In the genomic region with DNA sequence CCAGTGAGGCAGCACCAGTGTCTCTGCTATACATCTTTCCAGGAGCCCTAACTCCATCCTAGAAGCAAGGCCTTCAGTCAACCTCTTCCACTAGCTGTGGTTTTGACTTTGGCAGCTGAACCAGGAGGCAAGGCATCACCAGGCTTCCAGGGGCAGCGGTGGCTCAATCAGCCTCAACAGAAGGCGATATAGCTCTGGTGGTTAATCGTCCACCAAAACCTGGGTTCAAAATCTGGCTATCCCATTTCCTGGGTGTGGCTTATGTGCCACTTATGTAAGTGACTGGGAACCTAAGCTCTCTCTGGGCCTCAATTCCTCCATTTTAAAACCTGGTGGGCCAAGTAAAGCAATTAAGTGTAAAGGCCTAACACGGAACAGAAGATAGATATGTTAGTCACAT, we compare ENCODE assay signal across 9 mouse cellular contexts. TPM values are rescaled to one million over a fixed set of nuclear protein-coding genes. Genes with fewer than 3 reads are reported as not detected.
DNase-seq lines count a peak whose midpoint lies in the region; ATAC-seq and TF ChIP-seq lines count a peak whose summit lies in the region.
"Had no signal": no experiment of that assay in that cellular context is flagged by ENCODE, and none has a peak within 500 bp of the region (broad histone marks: within the 10 kb centered on the region; RNA-seq: fewer than 3 reads in every experiment).

No protein-coding gene starts in this region.

- no peak for TF ChIP-seq CTCF in C2C12 (IDR thresholded peaks at IDR 0.05; ENCODE audit: control insufficient read depth, insufficient read depth, insufficient read length)
- TF ChIP-seq CTCF in liver, embryonic 14.5 days (IDR thresholded peaks at IDR 0.05; ENCODE audit: low read depth) = no peak

- H3K27ac ChIP-seq in forebrain, embryonic 14.5 days (ENCODE audit: low read depth, low read length) = no peak overlapping the region
- H3K27ac ChIP-seq in liver, embryonic 14.5 days = no peak overlapping the region

- no peaks in the 10 kb centered on the region for H3K9me3 ChIP-seq in forebrain, embryonic 14.5 days (replicated peaks; ENCODE audit: control insufficient read depth, low read length)
- H3K9me3 ChIP-seq in liver, embryonic 14.5 days (ENCODE audit: control insufficient read depth, low read length) = no peaks in the 10 kb centered on the region

- WGBS in forebrain, embryonic 14.5 days = 76% methylated on average over 4 of the region's 4 CpGs
- WGBS in liver, embryonic 14.5 days (ENCODE audit: insufficient replicate concordance) = 37% methylated on average over 4 of the region's 4 CpGs

- peaks cover 79% of the 10 kb centered on the region for H3K79me2 ChIP-seq in C2C12 (ENCODE audit: control insufficient read depth, insufficient read depth)

- H3K4me1 ChIP-seq in forebrain, embryonic 14.5 days (ENCODE audit: control insufficient read depth, insufficient read depth, low read length) = peaks cover 11% of the 10 kb centered on the region; the same call in 1 of the 2 replicates
- H3K4me1 ChIP-seq in liver, embryonic 14.5 days (replicated peaks; ENCODE audit: control insufficient read depth in 2 of 2, insufficient read depth in 2 of 2, low read length in 1 of 2) = peaks cover 7 to 26% of the 10 kb centered on the region in 2 experiments

- TF ChIP-seq EP300 in liver, embryonic 14.5 days (IDR thresholded peaks at IDR 0.05; ENCODE audit: low read depth) = no peak

- H3K4me3 ChIP-seq in C2C12 (ENCODE audit: insufficient read depth, poor library complexity, severe bottlenecking) = peak overlapping the region; percentile 88
- H3K4me3 ChIP-seq in forebrain, embryonic 14.5 days (ENCODE audit: low read depth, low read length) = peak overlapping the region; percentile 81
- H3K4me3 ChIP-seq in liver, embryonic 14.5 days (ENCODE audit: insufficient read depth in 1 of 2, low read depth in 2 of 2, low read length in 2 of 2) = peak overlapping the region; percentile 67 to 82

- ATAC-seq in forebrain, embryonic 14.5 days = no peak
- no peak for ATAC-seq in liver, embryonic 14.5 days (ENCODE audit: insufficient read depth)

- peaks cover 46% of the 10 kb centered on the region for H3K36me3 ChIP-seq in C2C12 (ENCODE audit: control insufficient read depth, insufficient read depth)
- H3K36me3 ChIP-seq in forebrain, embryonic 14.5 days (ENCODE audit: control insufficient read depth, insufficient read depth, low read length) = peaks cover 49% of the 10 kb centered on the region
- peaks cover 28% of the 10 kb centered on the region for H3K36me3 ChIP-seq in liver, embryonic 14.5 days (replicated peaks; ENCODE audit: control insufficient read depth, insufficient read depth, low read depth)

- H3K4me2 ChIP-seq in forebrain, embryonic 14.5 days (ENCODE audit: low read length) = peak overlapping the region; percentile 86
- H3K4me2 ChIP-seq in liver, embryonic 14.5 days (ENCODE audit: low read depth) = peak overlapping the region; percentile 78

- H3ac ChIP-seq in C2C12 (ENCODE audit: control insufficient read depth, insufficient read length, low read depth) = peak overlapping the region; percentile 77

- peak overlapping the region; percentile 95 for H3K9ac ChIP-seq in forebrain, embryonic 14.5 days (ENCODE audit: low read length)
- peak overlapping the region; percentile 80 for H3K9ac ChIP-seq in liver, embryonic 14.5 days (replicated peaks)

- DNase-seq in heart, adult 11 months = peak; percentile 93
- no peak for DNase-seq in heart, postnatal 36 days
- DNase-seq in forebrain, embryonic 14.5 days (ENCODE audit: low spot score) = no peak
- DNase-seq in liver, embryonic 14.5 days (ENCODE audit: low read depth in 3 of 3, low spot score in 3 of 3) = no peak
- no peak for DNase-seq in right cerebral cortex, adult 2 months (ENCODE audit: low spot score in 2 of 2)
- no peak for DNase-seq in left cerebral cortex, postnatal 4 days
- no peak for DNase-seq in embryo, embryonic 11 days

- intact Hi-C loops in heart, postnatal 36 days (cut with DNase I) = no loop called here
- intact Hi-C loops in left cerebral cortex, postnatal 4 days (cut with DNase I) = no loop called here

- peaks cover 62% of the 10 kb centered on the region for H3K79me3 ChIP-seq in C2C12 (ENCODE audit: low read depth)

- no peaks in the 10 kb centered on the region for H3K27me3 ChIP-seq in C2C12 (ENCODE audit: control insufficient read depth, insufficient read depth, insufficient read length)
- no peaks in the 10 kb centered on the region for H3K27me3 ChIP-seq in forebrain, embryonic 14.5 days (replicated peaks; ENCODE audit: control insufficient read depth, insufficient read depth, low read length)
- no peaks in the 10 kb centered on the region for H3K27me3 ChIP-seq in liver, embryonic 14.5 days (ENCODE audit: control insufficient read depth, insufficient read depth, low read length)

TF ChIP-seq in C2C12, 6 proteins besides CTCF, POLR2A, EP300 and RAD21:
- no peak for TF ChIP-seq MYOD1 (IDR thresholded peaks at IDR 0.05; ENCODE audit: control insufficient read depth, insufficient read length, low read depth)
- no peak for TF ChIP-seq FOSL1 (IDR thresholded peaks at IDR 0.05; ENCODE audit: insufficient read depth, low read length, poor library complexity, severe bottlenecking)
- TF ChIP-seq USF1 (IDR thresholded peaks at IDR 0.05; ENCODE audit: low read depth) = no peak
- TF ChIP-seq MYOG (IDR thresholded peaks at IDR 0.05; ENCODE audit: control insufficient read depth, extremely low read depth, insufficient read length) = no peak
- no peak for TF ChIP-seq MAX (IDR thresholded peaks at IDR 0.05)
- TF ChIP-seq CEBPB (IDR thresholded peaks at IDR 0.05; ENCODE audit: low read depth) = no peak

RNA-seq across cellular contexts. Expression of a gene that starts 3.3 kb away (rescaled TPM):
- 1,000 to 10,000 TPM; 4,706 to 5,436 TPM for total RNA-seq in heart, postnatal 36 days (2021)
- polyA plus RNA-seq in C2C12 (2012; fragmentation: generic; extraction: Trizol) = 21.0 TPM
- 1.2 and 1.3 TPM in 2 replicates for polyA plus RNA-seq in forebrain, embryonic 14.5 days (2014; fragmentation: Nextera tagmentation; extraction: Ambion mirVana)
- 18.2 and 22.2 TPM in 2 replicates for polyA plus RNA-seq in liver, embryonic 14.5 days (2012; rRNA removed)
- 37.5 and 41.2 TPM in 2 replicates for polyA plus RNA-seq in liver, embryonic 14.5 days (2014; fragmentation: Nextera tagmentation; extraction: Ambion mirVana)
- total RNA-seq in left cerebral cortex, postnatal 4 days (2021) = 1 to 10 TPM; 1.4 to 1.7 TPM
- total RNA-seq: hematopoietic stem cell, adult 5-6 weeks had no signal

RNA-seq across cellular contexts. Expression of a gene that starts 11.9 kb away (rescaled TPM):
- 100 to 1,000 TPM; 128 to 143 TPM for total RNA-seq in heart, postnatal 36 days (2021)
- polyA plus RNA-seq in C2C12 (2012; fragmentation: generic; extraction: Trizol) = 160 TPM
- 217 and 277 TPM in 2 replicates for polyA plus RNA-seq in forebrain, embryonic 14.5 days (2014; fragmentation: Nextera tagmentation; extraction: Ambion mirVana)
- 71.1 and 73.9 TPM in 2 replicates for polyA plus RNA-seq in liver, embryonic 14.5 days (2012; rRNA removed)
- polyA plus RNA-seq in liver, embryonic 14.5 days (2014; fragmentation: Nextera tagmentation; extraction: Ambion mirVana) = 50.3 and 61.1 TPM in 2 replicates
- 100 to 1,000 TPM; 446 to 469 TPM for total RNA-seq in left cerebral cortex, postnatal 4 days (2021)

RNA-seq across cellular contexts. Expression of a gene that starts 12.8 kb away (rescaled TPM):
- 10 to 100 TPM; 14.2 to 18.3 TPM for total RNA-seq in heart, postnatal 36 days (2021)
- 0.14 TPM for polyA plus RNA-seq in C2C12 (2012; fragmentation: generic; extraction: Trizol)
- 0.23 and 0.25 TPM in 2 replicates for polyA plus RNA-seq in forebrain, embryonic 14.5 days (2014; fragmentation: Nextera tagmentation; extraction: Ambion mirVana)
- 0.06 and 0.15 TPM in 2 replicates for polyA plus RNA-seq in liver, embryonic 14.5 days (2012; rRNA removed)
- polyA plus RNA-seq in liver, embryonic 14.5 days (2014; fragmentation: Nextera tagmentation; extraction: Ambion mirVana) = 0.05 TPM in 1 of 2 replicates, not detected in the other
- total RNA-seq in left cerebral cortex, postnatal 4 days (2021) = 1 to 10 TPM; 2.5 to 2.6 TPM

RNA-seq across cellular contexts. Expression of a gene that starts 36.4 kb away (rescaled TPM):
- 10 to 100 TPM; 66.1 to 85.9 TPM for total RNA-seq in heart, postnatal 36 days (2021)
- 0.25 TPM for polyA plus RNA-seq in C2C12 (2012; fragmentation: generic; extraction: Trizol)
- 21.8 and 22.1 TPM in 2 replicates for polyA plus RNA-seq in forebrain, embryonic 14.5 days (2014; fragmentation: Nextera tagmentation; extraction: Ambion mirVana)
- polyA plus RNA-seq in liver, embryonic 14.5 days (2012; rRNA removed) = 18.9 and 19.9 TPM in 2 replicates
- polyA plus RNA-seq in liver, embryonic 14.5 days (2014; fragmentation: Nextera tagmentation; extraction: Ambion mirVana) = 19.3 and 20.7 TPM in 2 replicates
- 10 to 100 TPM; 23.9 to 30.5 TPM for total RNA-seq in left cerebral cortex, postnatal 4 days (2021)
- total RNA-seq: hematopoietic stem cell, adult 5-6 weeks had no signal

RNA-seq across cellular contexts. Expression of a gene that starts 46.3 kb away (rescaled TPM):
- total RNA-seq in heart, postnatal 36 days (2021) = 1 to 10 TPM; 3.8 to 4.3 TPM
- 4.5 TPM for polyA plus RNA-seq in C2C12 (2012; fragmentation: generic; extraction: Trizol)
- 11.6 and 13.2 TPM in 2 replicates for polyA plus RNA-seq in forebrain, embryonic 14.5 days (2014; fragmentation: Nextera tagmentation; extraction: Ambion mirVana)
- 2.1 and 3.1 TPM in 2 replicates for polyA plus RNA-seq in liver, embryonic 14.5 days (2012; rRNA removed)
- polyA plus RNA-seq in liver, embryonic 14.5 days (2014; fragmentation: Nextera tagmentation; extraction: Ambion mirVana) = 6.0 and 7.5 TPM in 2 replicates
- 1 to 10 TPM; 5.3 to 5.8 TPM for total RNA-seq in left cerebral cortex, postnatal 4 days (2021)
